Mouse (Mus musculus) left cerebral cortex, postnatal 14 days (tissue): Measurements from ENCODE around the gene Sh3bp2. TPM values are rescaled to one million over a fixed set of nuclear protein-coding genes. Genes with fewer than 3 reads are reported as not detected.

ENCODE experiments used
- DNase-seq, 2 experiments: peaks; one replicate each; pipeline ENCODE4 v3.0.0; 2021 to 2022; ENCODE audit warnings: low spot score in 2 of 2, mixed read lengths in 1 of 2
- intact Hi-C: fragments of 180-260 bp; cut with DNase I; formaldehyde crosslinking; loops from one replicate; pipeline ENCODE4 v1.15.1; 2025
- microRNA-seq, 2 experiments: library from miRNA; unstranded; fragments of <30 nt; microRNA quantifications; one replicate each; pipeline ENCODE4 v1.2.0; 2022
- total RNA-seq, 2 experiments: library from RNA; stranded (reverse); gene quantifications; 2 replicates each; pipeline ENCODE4 v1.2.3; 2021

Gene Sh3bp2
- total RNA-seq, 2 experiments from 2014 or later = 2.8 to 4.6 TPM

- DNase-seq = no peak
- intact Hi-C loops = no loop called here
Observed at GRCm38 (mm10) chr5:34592666-34593065, 67.0 kb downstream of the Sh3bp2 start.

- intact Hi-C loops = no loop called here
- DNase-seq = no peak
Observed at GRCm38 (mm10) chr5:34593202-34593727, 67.6 kb downstream of the Sh3bp2 start.

GRCm38 (mm10) chr5:34604576-34604975 is 78.9 kb downstream of the Sh3bp2 start:
- intact Hi-C loops = no loop called here
- DNase-seq = no peak

- no peak for DNase-seq
- intact Hi-C loops = no loop called here
Observed at GRCm38 (mm10) chr5:34607100-34607880, 81.7 kb downstream of the Sh3bp2 start.

- intact Hi-C loops = no loop called here
- no peak for DNase-seq
Observed at GRCm38 (mm10) chr5:34608226-34608625, 82.6 kb downstream of the Sh3bp2 start.

GRCm38 (mm10) chr5:34609966-34610365 is 84.3 kb downstream of the Sh3bp2 start:
- intact Hi-C loops = no loop called here
- no peak for DNase-seq

Small RNA genes lying within 50 kb of the gene (microRNA-seq; reads per million reads assigned to microRNA genes)
- 1.6 to 3.0 reads per million in 2 experiments for gene Mir7036b

Other genes starting within 250 kb of the Sh3bp2 start
- 10 to 100 TPM; 38.2 to 40.0 TPM for gene Zfyve28, start 237.4 kb upstream of the Sh3bp2 start, total RNA-seq
- under 1 TPM; 0.51 to 0.59 TPM for gene Cfap99, start 237.2 kb upstream of the Sh3bp2 start, total RNA-seq
- 10 to 100 TPM; 82.3 to 86.0 TPM for gene Rnf4, start 189.5 kb upstream of the Sh3bp2 start, total RNA-seq
- gene Fam193a, start 155.9 kb upstream of the Sh3bp2 start, total RNA-seq = 10 to 100 TPM; 41.0 to 41.8 TPM
- gene Tnip2, start 11.8 kb upstream of the Sh3bp2 start, total RNA-seq = 10 to 100 TPM in 1 of 2 experiments, 1 to 10 TPM in 1; 9.2 to 11.7 TPM
- 100 to 1,000 TPM; 361 to 367 TPM for gene Add1, start 47.8 kb downstream of the Sh3bp2 start, total RNA-seq
- 10 to 100 TPM; 39.9 to 42.8 TPM for gene Mfsd10, start 111.4 kb downstream of the Sh3bp2 start, total RNA-seq
- gene Nop14, start 134.3 kb downstream of the Sh3bp2 start, total RNA-seq = 10 to 100 TPM; 13.5 to 13.7 TPM
- gene Grk4, start 134.5 kb downstream of the Sh3bp2 start, total RNA-seq = 1 to 10 TPM; 3.4 to 4.0 TPM
- gene Htt, start 235.9 kb downstream of the Sh3bp2 start, total RNA-seq = 10 to 100 TPM; 70.9 to 84.1 TPM